Mouse (Mus musculus): Measurements from ENCODE around the gene Themis.

DNA sequence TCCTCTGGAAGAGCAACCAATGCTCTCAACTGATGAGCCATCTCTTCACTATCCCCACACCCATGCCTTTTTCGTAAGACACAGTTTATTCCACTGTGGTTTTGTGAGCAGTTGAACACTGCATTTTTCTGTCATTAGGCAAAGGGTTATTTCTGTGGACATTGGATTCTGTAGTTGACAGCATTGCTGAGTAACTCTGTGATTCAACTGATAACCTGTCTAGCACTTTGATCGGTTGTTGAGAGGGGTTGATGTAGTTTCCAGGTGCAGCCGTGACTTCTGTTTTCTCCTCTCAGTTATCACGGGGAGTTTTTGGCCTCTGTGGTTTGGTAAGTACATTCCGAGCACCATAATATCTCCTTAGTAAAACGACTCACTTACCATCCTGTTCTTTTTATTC is 26.8 kb downstream of the Themis start:
- TF ChIP-seq CTCF (IDR thresholded peaks at IDR 0.05; ENCODE audit: control insufficient read depth, insufficient read depth, low read length) (no peak), POLR2A (IDR thresholded peaks at IDR 0.05; ENCODE audit: borderline replicate concordance, control insufficient read depth, low read depth, low read length) (no peak)

Data from bone marrow, adult 2 months (tissue).